Mouse (Mus musculus): ENCODE data around the gene Cyb5r3. TPM values are rescaled to one million over a fixed set of nuclear protein-coding genes. Genes with fewer than 3 reads are reported as not detected.

The Cyb5r3 gene
- polyA plus RNA-seq, 1 experiment from 2014 or later: 63.3 TPM

- H3K27me3 ChIP-seq (replicated peaks; ENCODE audit: control insufficient read depth, insufficient read depth, low read length): no peaks in the 10 kb centered on the region
- peak overlapping the region; percentile 88 for H3K9ac ChIP-seq (ENCODE audit: low read length)
- H3K4me3 ChIP-seq (ENCODE audit: low read depth, low read length): peak overlapping the region; percentile 89
- peak overlapping the region; percentile 75 for H3K27ac ChIP-seq (ENCODE audit: low read depth, low read length)
- peak; percentile 100 for ATAC-seq
- under 1% methylated on average over 65 of the region's 67 CpGs for WGBS
- no peaks in the 10 kb centered on the region for H3K9me3 ChIP-seq (replicated peaks; ENCODE audit: control insufficient read depth, low read length)
- H3K36me3 ChIP-seq (ENCODE audit: control insufficient read depth, insufficient read depth, low read length): no peaks in the 10 kb centered on the region
- H3K4me2 ChIP-seq (ENCODE audit: low read length): peak overlapping the region; percentile 65
- peak; percentile 99 for DNase-seq (ENCODE audit: low spot score)
- peaks cover 13% of the 10 kb centered on the region for H3K4me1 ChIP-seq (ENCODE audit: control insufficient read depth, insufficient read depth, low read length)
These were observed 495 bp downstream of the Cyb5r3 start for GRCm38 (mm10) chr15:83171712-83172481.

- no peaks in the 10 kb centered on the region for H3K27me3 ChIP-seq (replicated peaks; ENCODE audit: control insufficient read depth, insufficient read depth, low read length)
- H3K36me3 ChIP-seq (ENCODE audit: control insufficient read depth, insufficient read depth, low read length): no peaks in the 10 kb centered on the region
- no peaks in the 10 kb centered on the region for H3K9me3 ChIP-seq (replicated peaks; ENCODE audit: control insufficient read depth, low read length)
- H3K4me1 ChIP-seq (ENCODE audit: control insufficient read depth, insufficient read depth, low read length): peaks cover 13% of the 10 kb centered on the region
- DNase-seq (ENCODE audit: low spot score) (peak; percentile 26), ATAC-seq (no peak)
- H3K4me2 ChIP-seq (ENCODE audit: low read length): peak overlapping the region; percentile 65
- no peak overlapping the region for H3K27ac ChIP-seq (ENCODE audit: low read depth, low read length)
- H3K9ac ChIP-seq (ENCODE audit: low read length): peak overlapping the region; percentile 88
- 42% methylated on average over 8 of the region's 8 CpGs for WGBS
- peak overlapping the region; percentile 89 for H3K4me3 ChIP-seq (ENCODE audit: low read depth, low read length)
These were observed 1.3 kb downstream of the Cyb5r3 start for GRCm38 (mm10) chr15:83170956-83171659.

GRCm38 (mm10) chr15:83169772-83170722 lies 2.3 kb downstream of the Cyb5r3 start:
- Histone ChIP-seq H3K4me2 (ENCODE audit: low read length) (no peak overlapping the region), H3K9me3 (replicated peaks; ENCODE audit: control insufficient read depth, low read length) (no peaks in the 10 kb centered on the region), H3K4me3 (ENCODE audit: low read depth, low read length) (no peak overlapping the region), H3K4me1 (ENCODE audit: control insufficient read depth, insufficient read depth, low read length) (peaks cover 13% of the 10 kb centered on the region), H3K9ac (ENCODE audit: low read length) (0 out of 2 replicates have a peak overlapping the region, but pooled peaks have one; percentile 13), H3K36me3 (ENCODE audit: control insufficient read depth, insufficient read depth, low read length) (no peaks in the 10 kb centered on the region), H3K27me3 (replicated peaks; ENCODE audit: control insufficient read depth, insufficient read depth, low read length) (no peaks in the 10 kb centered on the region), H3K27ac (ENCODE audit: low read depth, low read length) (no peak overlapping the region; the same call in 1 of the 2 replicates)
- DNase-seq (ENCODE audit: low spot score): no peak
- whole genome bisulfite sequencing: 89% methylated on average over 8 of the region's 8 CpGs
- no peak for ATAC-seq

DNA sequence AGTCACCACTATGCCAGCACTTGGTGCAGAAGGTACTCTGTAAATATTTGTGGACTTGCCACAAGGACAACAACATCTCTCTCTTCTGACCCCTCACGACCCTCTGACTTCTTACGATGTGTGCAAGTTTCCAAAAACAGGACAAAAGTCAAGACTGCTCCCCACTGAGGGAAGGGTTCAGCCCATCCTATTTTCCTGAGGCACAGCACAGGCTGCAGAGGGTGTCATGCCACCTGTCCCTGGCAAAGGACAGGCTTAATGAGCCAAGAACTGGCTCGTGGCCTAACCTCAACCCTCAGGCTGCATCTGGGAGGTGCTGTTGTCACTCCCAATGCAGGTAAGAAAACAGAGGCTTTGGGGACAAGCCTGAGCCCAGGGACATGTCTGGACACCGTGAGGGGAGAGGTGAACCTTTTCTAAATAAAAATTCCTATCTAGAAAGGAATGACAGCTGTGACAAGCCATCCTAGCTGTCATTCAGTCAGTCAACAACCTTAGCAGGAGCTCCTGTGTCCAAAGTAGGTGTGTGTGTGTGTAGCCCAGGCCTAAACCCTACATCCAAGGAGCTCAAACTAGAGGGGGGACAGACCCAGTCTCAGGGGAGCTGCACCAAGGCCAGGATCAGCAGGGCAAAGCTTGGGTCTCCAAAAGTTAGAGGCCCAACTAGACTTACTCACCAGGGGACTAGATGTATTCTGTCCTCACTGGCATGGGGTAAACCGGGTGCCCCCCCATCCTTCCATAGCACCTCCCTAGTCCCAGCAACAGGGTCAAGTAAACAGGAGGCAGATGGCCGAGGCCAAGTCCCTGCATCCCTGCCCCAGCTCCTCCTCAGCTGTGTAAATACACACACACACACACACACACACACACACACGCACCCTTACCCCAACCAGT lies 3.3 kb downstream of the Cyb5r3 start:
- no peaks in the 10 kb centered on the region for H3K27me3 ChIP-seq (replicated peaks; ENCODE audit: control insufficient read depth, insufficient read depth, low read length)
- DNase-seq (ENCODE audit: low spot score): no peak
- no peaks in the 10 kb centered on the region for H3K9me3 ChIP-seq (replicated peaks; ENCODE audit: control insufficient read depth, low read length)
- 80% methylated on average over 7 of the region's 7 CpGs for WGBS
- no peak overlapping the region; the same call in 1 of the 2 replicates for H3K27ac ChIP-seq (ENCODE audit: low read depth, low read length)
- no peak for ATAC-seq
- H3K4me2 ChIP-seq (ENCODE audit: low read length): no peak overlapping the region
- H3K36me3 ChIP-seq (ENCODE audit: control insufficient read depth, insufficient read depth, low read length): no peaks in the 10 kb centered on the region
- H3K4me3 ChIP-seq (ENCODE audit: low read depth, low read length): no peak overlapping the region
- H3K4me1 ChIP-seq (ENCODE audit: control insufficient read depth, insufficient read depth, low read length): peaks cover 13% of the 10 kb centered on the region
- H3K9ac ChIP-seq (ENCODE audit: low read length): 0 out of 2 replicates have a peak overlapping the region, but pooled peaks have one; percentile 13

GRCm38 (mm10) chr15:83168311-83168710 lies 4.1 kb downstream of the Cyb5r3 start:
- 89% methylated on average over 3 of the region's 3 CpGs for WGBS
- no peak overlapping the region for H3K27ac ChIP-seq (ENCODE audit: low read depth, low read length)
- H3K4me2 ChIP-seq (ENCODE audit: low read length): no peak overlapping the region
- H3K36me3 ChIP-seq (ENCODE audit: control insufficient read depth, insufficient read depth, low read length): no peaks in the 10 kb centered on the region
- H3K9ac ChIP-seq (ENCODE audit: low read length): no peak overlapping the region
- H3K4me3 ChIP-seq (ENCODE audit: low read depth, low read length): no peak overlapping the region
- peaks cover 13% of the 10 kb centered on the region for H3K4me1 ChIP-seq (ENCODE audit: control insufficient read depth, insufficient read depth, low read length)
- DNase-seq (ENCODE audit: low spot score) (no peak), ATAC-seq (no peak)
- H3K27me3 ChIP-seq (replicated peaks; ENCODE audit: control insufficient read depth, insufficient read depth, low read length): no peaks in the 10 kb centered on the region
- H3K9me3 ChIP-seq (replicated peaks; ENCODE audit: control insufficient read depth, low read length): no peaks in the 10 kb centered on the region

DNA sequence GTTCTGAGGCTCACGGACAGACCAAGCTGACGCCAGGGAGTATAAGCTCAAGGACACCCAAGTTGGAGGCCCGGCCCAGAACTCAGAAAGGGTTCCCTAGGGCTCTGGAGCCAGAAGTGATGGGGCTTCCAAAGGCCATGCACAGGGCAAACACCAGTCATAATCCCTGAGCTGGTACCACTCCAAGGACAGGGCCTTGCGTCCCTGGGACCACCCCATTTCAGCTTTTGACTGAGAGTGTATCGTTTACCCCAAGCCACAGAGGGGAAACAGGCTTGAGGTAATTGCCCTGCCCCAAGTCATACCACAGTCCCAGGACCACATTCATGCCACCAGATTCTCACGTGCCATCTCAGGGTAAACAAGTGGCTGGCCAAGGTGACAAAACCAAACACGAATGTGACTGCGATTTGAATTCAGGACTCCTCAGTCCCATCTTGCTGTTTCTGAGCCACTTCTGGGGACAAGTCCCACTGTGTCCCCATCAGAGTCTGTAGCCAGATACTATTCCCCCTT lies 4.8 kb downstream of the Cyb5r3 start:
- H3K9me3 ChIP-seq (replicated peaks; ENCODE audit: control insufficient read depth, low read length): no peaks in the 10 kb centered on the region
- H3K4me2 ChIP-seq (ENCODE audit: low read length): no peak overlapping the region
- ATAC-seq (no peak), DNase-seq (ENCODE audit: low spot score) (no peak)
- H3K36me3 ChIP-seq (ENCODE audit: control insufficient read depth, insufficient read depth, low read length): no peaks in the 10 kb centered on the region
- H3K4me1 ChIP-seq (ENCODE audit: control insufficient read depth, insufficient read depth, low read length): peaks cover 10% of the 10 kb centered on the region
- H3K27ac ChIP-seq (ENCODE audit: low read depth, low read length): no peak overlapping the region
- H3K27me3 ChIP-seq (replicated peaks; ENCODE audit: control insufficient read depth, insufficient read depth, low read length): no peaks in the 10 kb centered on the region
- H3K9ac ChIP-seq (ENCODE audit: low read length): no peak overlapping the region
- 88% methylated on average over 8 of the region's 8 CpGs for WGBS
- H3K4me3 ChIP-seq (ENCODE audit: low read depth, low read length): no peak overlapping the region

DNA sequence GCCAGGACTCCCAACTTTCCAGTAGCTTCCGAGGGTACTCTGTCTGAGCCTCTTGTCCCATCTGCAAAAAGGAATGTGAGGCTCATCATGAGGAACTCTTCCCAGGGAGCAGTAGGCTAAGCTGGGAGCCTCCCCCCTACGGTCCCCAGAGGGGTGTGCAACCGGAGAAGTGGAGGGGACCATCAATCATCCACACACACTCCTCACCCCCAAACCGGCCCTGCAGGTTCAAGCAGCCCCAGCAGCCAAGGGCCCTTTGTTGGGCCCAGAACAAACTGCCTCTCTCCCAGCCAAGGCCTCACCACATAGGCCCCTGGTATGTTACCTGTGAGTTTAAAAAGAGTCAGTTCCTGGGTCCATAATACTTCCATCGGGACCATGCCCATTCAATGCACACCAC lies 5.3 kb downstream of the Cyb5r3 start:
- Histone ChIP-seq H3K4me1 (ENCODE audit: control insufficient read depth, insufficient read depth, low read length) (peaks cover 9% of the 10 kb centered on the region), H3K9ac (ENCODE audit: low read length) (no peak overlapping the region), H3K4me2 (ENCODE audit: low read length) (no peak overlapping the region), H3K27ac (ENCODE audit: low read depth, low read length) (no peak overlapping the region), H3K36me3 (ENCODE audit: control insufficient read depth, insufficient read depth, low read length) (peaks cover 3% of the 10 kb centered on the region; the same call in 1 of the 2 replicates), H3K4me3 (ENCODE audit: low read depth, low read length) (no peak overlapping the region), H3K9me3 (replicated peaks; ENCODE audit: control insufficient read depth, low read length) (no peaks in the 10 kb centered on the region), H3K27me3 (replicated peaks; ENCODE audit: control insufficient read depth, insufficient read depth, low read length) (no peaks in the 10 kb centered on the region)
- ATAC-seq: no peak
- WGBS: 91% methylated on average over 5 of the region's 5 CpGs
- no peak for DNase-seq (ENCODE audit: low spot score)
